Mouse (Mus musculus) cerebellum, postnatal 36 days (tissue): ENCODE results near the gene Morn5.
A peak's percentile ranks its signal among the peaks of the same experiment; 100 is the strongest.

Source experiments
- DNase-seq, 2 experiments: peaks; one replicate each; pipeline ENCODE4 v3.0.0; 2021 to 2022; ENCODE audit warnings: mixed read lengths in 2 of 2

Gene Morn5

GRCm38 (mm10) chr2:36071660-36072305 lies 22.5 kb downstream of the Morn5 start:
- no peak for DNase-seq

- no peak for DNase-seq
These were observed 24.5 kb downstream of the Morn5 start for GRCm38 (mm10) chr2:36073781-36074180.

GRCm38 (mm10) chr2:36075210-36075609 lies 26.0 kb downstream of the Morn5 start:
- no peak for DNase-seq

- DNase-seq, result no peak
These were observed 28.0 kb downstream of the Morn5 start for GRCm38 (mm10) chr2:36077160-36077761.

- no peak for DNase-seq
These were observed 32.2 kb downstream of the Morn5 start for GRCm38 (mm10) chr2:36081446-36081845.

GRCm38 (mm10) chr2:36082802-36083580 lies 33.7 kb downstream of the Morn5 start:
- DNase-seq, result no peak

GRCm38 (mm10) chr2:36085041-36085440 lies 35.8 kb downstream of the Morn5 start:
- DNase-seq, result no peak

GRCm38 (mm10) chr2:36089190-36089589 lies 39.9 kb downstream of the Morn5 start:
- DNase-seq, result no peak

- no peak for DNase-seq
These were observed 41.8 kb downstream of the Morn5 start for GRCm38 (mm10) chr2:36090853-36091741.

GRCm38 (mm10) chr2:36092748-36093147 lies 43.5 kb downstream of the Morn5 start:
- DNase-seq, result no peak

- no peak for DNase-seq
These were observed 44.0 kb downstream of the Morn5 start for GRCm38 (mm10) chr2:36093301-36093700.

GRCm38 (mm10) chr2:36093914-36094475 lies 44.7 kb downstream of the Morn5 start:
- DNase-seq, result no peak

- no peak for DNase-seq
These were observed 48.0 kb downstream of the Morn5 start for GRCm38 (mm10) chr2:36097129-36097815.

GRCm38 (mm10) chr2:36098021-36098420 lies 48.8 kb downstream of the Morn5 start:
- DNase-seq, result no peak

- no peak for DNase-seq
These were observed 50.5 kb downstream of the Morn5 start for GRCm38 (mm10) chr2:36099739-36100138.

GRCm38 (mm10) chr2:36101866-36102558 lies 52.8 kb downstream of the Morn5 start:
- DNase-seq, result no peak

- DNase-seq, result no peak
These were observed 53.3 kb downstream of the Morn5 start for GRCm38 (mm10) chr2:36102559-36102946.

- no peak for DNase-seq
These were observed 53.9 kb downstream of the Morn5 start for GRCm38 (mm10) chr2:36103069-36103554.

- DNase-seq, result peak in 1 of 2 experiments; percentile 13
These were observed 54.5 kb downstream of the Morn5 start for GRCm38 (mm10) chr2:36103555-36104367.

GRCm38 (mm10) chr2:36104436-36104955 lies 55.2 kb downstream of the Morn5 start:
- DNase-seq, result no peak
